Mouse (Mus musculus): Measurements from ENCODE around the gene Dhx35.

DNA sequence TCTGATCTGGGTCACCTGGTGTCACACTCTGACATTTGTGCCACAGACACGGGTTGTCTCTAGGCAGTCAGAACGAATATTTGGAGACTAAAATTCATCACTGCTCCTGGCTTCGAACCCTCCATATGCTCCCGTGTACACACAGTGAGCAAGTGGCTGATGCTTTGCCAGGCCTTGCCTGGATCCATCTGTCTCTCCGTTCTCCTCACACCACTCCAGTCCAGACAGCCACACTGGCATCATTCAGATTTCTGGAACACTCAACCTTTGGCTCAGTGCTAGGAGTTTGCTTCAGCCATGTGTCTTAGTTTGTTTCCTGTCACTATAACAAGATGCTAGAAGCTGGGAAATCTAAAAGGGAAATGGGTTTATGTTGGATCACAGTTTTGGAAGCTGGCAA, 93.9 kb downstream of the Dhx35 start:
- TF ChIP-seq CTCF (IDR thresholded peaks at IDR 0.05) = no peak
- no peak for TF ChIP-seq POLR2A (IDR thresholded peaks at IDR 0.05; ENCODE audit: insufficient read depth, low read depth, low read length)

Data from heart, adult 2 months (tissue).